Mouse (Mus musculus) midbrain, embryonic 16.5 days (tissue): ENCODE results near the gene Fgfbp3. TPM values are rescaled to one million over a fixed set of nuclear protein-coding genes. Genes with fewer than 3 reads are reported as not detected.
A peak's percentile ranks its signal among the peaks of the same experiment; 100 is the strongest.

ENCODE experiments used
- ATAC-seq: fragments of 200-750 bp; cut with Nextera tagmentation; 2 replicates; pipeline ENCODE4 v1.8.0; 2017; ENCODE audit warnings: moderate TSS enrichment
- H3K27ac ChIP-seq: fragments of 300-500 bp; sonication (generic); 2 replicates; pipeline ENCODE4 v1.5.1; 2014; ENCODE audit warnings: mild to moderate bottlenecking, low read length, mixed read lengths
- H3K27me3 ChIP-seq: fragments of 300-500 bp; sonication (generic); 2 replicates; pipeline ENCODE4 v1.6.1; 2014; ENCODE audit warnings: low read depth, low read length, mixed read lengths; ENCODE audit not compliant: control insufficient read depth, insufficient read depth
- H3K36me3 ChIP-seq: fragments of 300-500 bp; sonication (generic); 2 replicates; pipeline ENCODE4 v1.6.1; 2014; ENCODE audit warnings: mild to moderate bottlenecking, low read length, moderate library complexity, mixed read lengths; ENCODE audit not compliant: control insufficient read depth, insufficient read depth
- H3K4me1 ChIP-seq: fragments of 300-500 bp; sonication (generic); 2 replicates; pipeline ENCODE4 v1.6.1; 2014; ENCODE audit warnings: mild to moderate bottlenecking, low read length, mixed read lengths; ENCODE audit not compliant: control insufficient read depth, insufficient read depth
- H3K4me2 ChIP-seq: fragments of 300-500 bp; sonication (generic); 2 replicates; pipeline ENCODE4 v1.6.1; 2014; ENCODE audit warnings: mild to moderate bottlenecking, low read length, mixed read lengths
- H3K4me3 ChIP-seq: fragments of 300-500 bp; sonication (generic); 2 replicates; pipeline ENCODE4 v1.5.1; 2014; ENCODE audit warnings: low read depth, mild to moderate bottlenecking, low read length, moderate library complexity, mixed read lengths
- H3K9ac ChIP-seq: fragments of 300-500 bp; sonication (generic); 2 replicates; pipeline ENCODE4 v1.6.1; 2014; ENCODE audit warnings: low read depth, low read length, mixed read lengths
- H3K9me3 ChIP-seq: fragments of 300-500 bp; sonication (generic); replicated peaks from 2 replicates; pipeline ENCODE4 v1.6.1; 2014; ENCODE audit warnings: mild to moderate bottlenecking, low read length, mixed read lengths; ENCODE audit not compliant: control insufficient read depth, poor library complexity, severe bottlenecking
- WGBS: fragments of 180-500 bp; shearing (Covaris S2); extraction: QIAGEN DNeasy Blood & Tissue Kit; methylation state at CpG from one replicate; pipeline ENCODE4 v1.1.7; 2014; 5-methylcytosine and 5-hydroxymethylcytosine counted together
- polyA plus RNA-seq: library from polyadenylated mRNA; unstranded; fragments of >200 nt; fragmentation: Nextera tagmentation; extraction: Ambion mirVana; gene quantifications from 2 replicates; pipeline ENCODE4 v1.2.1, GENCODE M21; 2015

Gene Fgfbp3
- polyA plus RNA-seq, 1 experiment from 2014 or later = 44.4 TPM

- no peak overlapping the region for H3K4me3 ChIP-seq
- ATAC-seq = no peak
- no peaks in the 10 kb centered on the region for H3K9me3 ChIP-seq
- H3K36me3 ChIP-seq = no peaks in the 10 kb centered on the region
- no peak overlapping the region for H3K9ac ChIP-seq
- H3K4me1 ChIP-seq = peaks cover 11% of the 10 kb centered on the region
- H3K4me2 ChIP-seq = no peak overlapping the region
- H3K27ac ChIP-seq = no peak overlapping the region
- no peaks in the 10 kb centered on the region for H3K27me3 ChIP-seq
These were observed 12.7 kb upstream of the Fgfbp3 start for GRCm38 (mm10) chr19:36932097-36932496.

GRCm38 (mm10) chr19:36929816-36930215, 10.4 kb upstream of the Fgfbp3 start:
- Histone ChIP-seq H3K4me1 (peaks cover 22% of the 10 kb centered on the region), H3K9ac (no peak overlapping the region), H3K27ac (no peak overlapping the region), H3K36me3 (no peaks in the 10 kb centered on the region), H3K4me2 (no peak overlapping the region), H3K4me3 (no peak overlapping the region), H3K27me3 (no peaks in the 10 kb centered on the region), H3K9me3 (no peaks in the 10 kb centered on the region)
- no peak for ATAC-seq

- Histone ChIP-seq H3K4me3 (no peak overlapping the region), H3K27me3 (no peaks in the 10 kb centered on the region), H3K4me1 (peaks cover 22% of the 10 kb centered on the region), H3K27ac (no peak overlapping the region), H3K9me3 (no peaks in the 10 kb centered on the region), H3K36me3 (no peaks in the 10 kb centered on the region), H3K9ac (0 out of 2 replicates have a peak overlapping the region, but pooled peaks have one; percentile 85), H3K4me2 (no peak overlapping the region; the same call in 1 of the 2 replicates)
- 87% methylated on average over 6 of the region's 6 CpGs for WGBS
- no peak for ATAC-seq
These were observed 8.5 kb upstream of the Fgfbp3 start for GRCm38 (mm10) chr19:36927800-36928361.

- no peak for ATAC-seq
- Histone ChIP-seq H3K27ac (peak overlapping the region; percentile 95), H3K4me2 (peak overlapping the region; percentile 82), H3K36me3 (no peaks in the 10 kb centered on the region), H3K4me3 (peak overlapping the region; percentile 97), H3K9ac (peak overlapping the region; percentile 85), H3K9me3 (no peaks in the 10 kb centered on the region), H3K4me1 (peaks cover 22% of the 10 kb centered on the region), H3K27me3 (no peaks in the 10 kb centered on the region)
- WGBS = under 1% methylated on average over 26 of the region's 26 CpGs
These were observed 7.3 kb upstream of the Fgfbp3 start for GRCm38 (mm10) chr19:36926553-36927236.

GRCm38 (mm10) chr19:36925671-36926552, 6.5 kb upstream of the Fgfbp3 start, which contains the start of gene Btaf1:
TSS of gene Btaf1 (plus strand) at chr19:36926079.
- H3K9ac ChIP-seq = peak within 1 kb of the TSS; percentile 85
- H3K4me3 ChIP-seq = peak within 1 kb of the TSS; percentile 97
- no peaks in the 10 kb centered on the region for H3K36me3 ChIP-seq
- 0% methylated on average over 63 of the region's 98 CpGs for WGBS
- peak; percentile 98 for ATAC-seq
- H3K9me3 ChIP-seq = no peaks in the 10 kb centered on the region
- H3K27ac ChIP-seq = peak within 1 kb of the TSS; percentile 95
- no peaks in the 10 kb centered on the region for H3K27me3 ChIP-seq
- peaks cover 22% of the 10 kb centered on the region for H3K4me1 ChIP-seq
- H3K4me2 ChIP-seq = peak within 1 kb of the TSS; percentile 96

GRCm38 (mm10) chr19:36922936-36923335, 3.5 kb upstream of the Fgfbp3 start:
- Histone ChIP-seq H3K4me2 (no peak overlapping the region), H3K27ac (no peak overlapping the region), H3K4me1 (peaks cover 25% of the 10 kb centered on the region), H3K36me3 (no peaks in the 10 kb centered on the region), H3K9ac (no peak overlapping the region), H3K9me3 (no peaks in the 10 kb centered on the region), H3K27me3 (no peaks in the 10 kb centered on the region), H3K4me3 (no peak overlapping the region)
- no peak for ATAC-seq
- WGBS = 63% methylated on average over 3 of the region's 3 CpGs

GRCm38 (mm10) chr19:36922015-36922414, 2.6 kb upstream of the Fgfbp3 start:
- 36% methylated on average over 2 of the region's 2 CpGs for WGBS
- Histone ChIP-seq H3K9ac (no peak overlapping the region), H3K4me3 (no peak overlapping the region), H3K9me3 (no peaks in the 10 kb centered on the region), H3K27me3 (no peaks in the 10 kb centered on the region), H3K4me1 (peaks cover 21% of the 10 kb centered on the region), H3K36me3 (no peaks in the 10 kb centered on the region), H3K27ac (no peak overlapping the region), H3K4me2 (no peak overlapping the region)
- ATAC-seq = no peak

- H3K4me1 ChIP-seq = peaks cover 11% of the 10 kb centered on the region; the same call in 1 of the 2 replicates
- ATAC-seq = peak; percentile 92
- peak overlapping the region; percentile 84 for H3K9ac ChIP-seq
- H3K27ac ChIP-seq = peak overlapping the region; percentile 90
- no peaks in the 10 kb centered on the region for H3K36me3 ChIP-seq
- peak overlapping the region; percentile 86 for H3K4me2 ChIP-seq
- H3K4me3 ChIP-seq = peak overlapping the region; percentile 67
- H3K27me3 ChIP-seq = no peaks in the 10 kb centered on the region
- under 1% methylated on average over 79 of the region's 85 CpGs for WGBS
- H3K9me3 ChIP-seq = no peaks in the 10 kb centered on the region
These were observed 744 bp downstream of the Fgfbp3 start for GRCm38 (mm10) chr19:36918441-36919301.
